Mouse (Mus musculus): ENCODE results near the gene Gprc5b.
A peak's percentile ranks its signal among the peaks of the same experiment; 100 is the strongest.

DNA sequence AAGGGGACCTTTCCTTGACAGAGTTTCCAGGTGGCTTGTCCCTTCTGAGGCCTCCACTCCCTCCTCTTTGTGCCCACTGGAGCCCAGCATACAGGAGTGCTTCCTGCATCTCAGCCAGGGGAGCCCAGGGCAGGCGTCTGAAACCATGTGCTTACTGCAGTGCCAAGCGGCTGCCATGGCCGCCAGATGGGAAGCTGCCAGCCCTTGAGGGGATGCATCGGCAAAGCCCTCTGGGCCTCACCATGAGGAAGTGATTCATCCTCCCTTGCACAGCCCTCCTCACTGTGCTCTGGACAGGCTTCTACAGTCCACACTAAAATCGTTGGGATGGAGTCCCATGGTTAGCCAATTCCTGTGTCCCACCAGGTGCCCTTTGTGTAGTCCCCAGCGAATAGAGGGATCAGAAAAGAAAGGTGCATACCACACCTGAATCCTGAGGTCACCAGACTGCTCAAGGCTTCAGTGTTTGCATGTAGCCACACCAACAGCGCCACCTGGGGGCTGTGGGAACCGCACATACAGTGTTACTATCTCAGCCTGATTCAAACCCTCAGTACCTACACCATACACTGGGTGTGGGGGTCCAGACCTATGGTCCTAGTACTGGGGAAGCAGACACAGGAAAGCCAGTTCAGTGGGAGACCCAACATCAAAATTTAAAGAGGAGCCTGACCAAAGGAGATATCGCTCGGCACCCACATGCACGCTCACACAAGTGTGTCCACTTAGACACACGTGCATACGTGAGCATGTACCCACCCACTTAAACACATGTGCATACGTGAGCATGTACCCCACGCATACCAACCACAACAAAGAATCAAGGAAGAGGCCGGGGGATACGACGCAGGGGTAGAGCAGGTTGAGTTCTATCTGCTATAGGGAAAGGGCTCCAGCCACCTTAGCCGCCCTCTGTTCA lies 27.5 kb upstream of the Gprc5b start:
- peak; percentile 42; the same call in 1 of the 2 replicates for TF ChIP-seq CTCF (IDR thresholded peaks at IDR 0.05; ENCODE audit: extremely low read depth, insufficient read length, insufficient replicate concordance, low read depth, low read length)
- no peak for TF ChIP-seq POLR2A (IDR thresholded peaks at IDR 0.05; ENCODE audit: low read depth, low read length)

Data from small intestine, adult 2 months (tissue).